Mouse (Mus musculus) limb, embryonic 12.5 days (tissue): Measurements from ENCODE around the gene Tm9sf1. TPM values are rescaled to one million over a fixed set of nuclear protein-coding genes. Genes with fewer than 3 reads are reported as not detected.

Source experiments
- ATAC-seq: fragments of 200-750 bp; cut with Nextera tagmentation; 2 replicates; pipeline ENCODE4 v1.8.0; 2017; ENCODE audit warnings: low read depth, moderate TSS enrichment; ENCODE audit not compliant: insufficient number of reproducible peaks, insufficient read depth, low FRiP score, low TSS enrichment
- H3K27ac ChIP-seq: fragments of 300-500 bp; sonication (generic); 2 replicates; pipeline ENCODE4 v1.5.1; 2016; ENCODE audit warnings: mild to moderate bottlenecking, moderate library complexity
- H3K27me3 ChIP-seq: fragments of 300-500 bp; sonication (generic); 2 replicates; pipeline ENCODE4 v1.6.1; 2016; ENCODE audit warnings: mild to moderate bottlenecking, moderate library complexity
- H3K36me3 ChIP-seq: fragments of 300-500 bp; sonication (generic); 2 replicates; pipeline ENCODE4 v1.6.1; 2016; ENCODE audit warnings: mild to moderate bottlenecking, moderate library complexity
- H3K4me1 ChIP-seq: fragments of 300-500 bp; sonication (generic); replicated peaks from 2 replicates; pipeline ENCODE4 v1.6.1; 2016
- H3K4me2 ChIP-seq: fragments of 300-500 bp; sonication (generic); 2 replicates; pipeline ENCODE4 v1.6.1; 2016; ENCODE audit warnings: mild to moderate bottlenecking, moderate library complexity
- H3K4me3 ChIP-seq: fragments of 300-500 bp; sonication (generic); replicated peaks from 2 replicates; pipeline ENCODE4 v1.5.1; 2016; ENCODE audit warnings: mild to moderate bottlenecking
- H3K9ac ChIP-seq: fragments of 300-500 bp; sonication (generic); replicated peaks from 2 replicates; pipeline ENCODE4 v1.6.1; 2016; ENCODE audit warnings: mild to moderate bottlenecking, moderate library complexity
- H3K9me3 ChIP-seq: fragments of 300-500 bp; sonication (generic); 2 replicates; pipeline ENCODE4 v1.6.1; 2016; ENCODE audit warnings: mild to moderate bottlenecking, moderate library complexity
- whole genome bisulfite sequencing: fragments of 180-500 bp; shearing (Covaris S2); methylation state at CpG from one replicate; pipeline ENCODE4 v1.1.7; 2016; 5-methylcytosine and 5-hydroxymethylcytosine counted together
- polyA plus RNA-seq: library from polyadenylated mRNA; unstranded; fragments of >200 nt; fragmentation: Nextera tagmentation; extraction: Ambion mirVana; gene quantifications from 2 replicates; pipeline ENCODE4 v1.2.1, GENCODE M21; 2016

Tm9sf1 gene
- polyA plus RNA-seq, 1 experiment from 2014 or later, result 96.1 TPM

- no peaks in the 10 kb centered on the region for H3K27me3 ChIP-seq
- 0 out of 2 replicates have a peak, but pooled peaks cover 8% of the 10 kb centered on the region for H3K4me1 ChIP-seq
- no peak overlapping the region for H3K4me3 ChIP-seq
- no peak for ATAC-seq
- H3K4me2 ChIP-seq, result no peak overlapping the region
- H3K9ac ChIP-seq, result no peak overlapping the region
- peaks cover 42% of the 10 kb centered on the region for H3K36me3 ChIP-seq
- no peak overlapping the region for H3K27ac ChIP-seq
- no peaks in the 10 kb centered on the region for H3K9me3 ChIP-seq
- WGBS, result 89% methylated on average over 5 of the region's 5 CpGs
Observed at GRCm38 (mm10) chr14:55658011-55658410, 14.4 kb upstream of the Tm9sf1 start.

GRCm38 (mm10) chr14:55656935-55657334 lies 13.3 kb upstream of the Tm9sf1 start:
- Histone ChIP-seq H3K27ac (no peak overlapping the region), H3K27me3 (no peaks in the 10 kb centered on the region), H3K4me1 (0 out of 2 replicates have a peak, but pooled peaks cover 8% of the 10 kb centered on the region), H3K4me3 (no peak overlapping the region), H3K4me2 (no peak overlapping the region), H3K9me3 (no peaks in the 10 kb centered on the region), H3K9ac (no peak overlapping the region), H3K36me3 (peaks cover 33% of the 10 kb centered on the region)
- no peak for ATAC-seq
- 88% methylated on average over 3 of the region's 3 CpGs for WGBS

GRCm38 (mm10) chr14:55651528-55651927 lies 7.9 kb upstream of the Tm9sf1 start:
- peaks cover 9% of the 10 kb centered on the region for H3K36me3 ChIP-seq
- no peaks in the 10 kb centered on the region for H3K9me3 ChIP-seq
- 88% methylated on average over 7 of the region's 7 CpGs for WGBS
- H3K4me3 ChIP-seq, result no peak overlapping the region
- no peaks in the 10 kb centered on the region for H3K27me3 ChIP-seq
- H3K9ac ChIP-seq, result no peak overlapping the region
- no peak overlapping the region for H3K4me2 ChIP-seq
- H3K4me1 ChIP-seq, result no peaks in the 10 kb centered on the region
- no peak overlapping the region for H3K27ac ChIP-seq
- no peak for ATAC-seq

- peaks cover 8% of the 10 kb centered on the region for H3K4me1 ChIP-seq
- peaks cover 17% of the 10 kb centered on the region for H3K36me3 ChIP-seq
- H3K27me3 ChIP-seq, result no peaks in the 10 kb centered on the region
- no peak within 1 kb of the TSS for H3K9ac ChIP-seq
- no peaks in the 10 kb centered on the region for H3K9me3 ChIP-seq
- H3K27ac ChIP-seq, result no peak within 1 kb of the TSS
- no peak within 1 kb of the TSS for H3K4me3 ChIP-seq
- ATAC-seq, result no peak
- no peak within 1 kb of the TSS for H3K4me2 ChIP-seq
- 85% methylated on average over 2 of the region's 2 CpGs for WGBS
Observed at GRCm38 (mm10) chr14:55649884-55650283, 6.3 kb upstream of the Tm9sf1 start, which contains the start of gene Tssk4. Tssk4 (plus strand) TSS chr14:55650184.

- no peaks in the 10 kb centered on the region for H3K9me3 ChIP-seq
- peak overlapping the region; percentile 93 for H3K9ac ChIP-seq
- 33% methylated on average over 17 of the region's 17 CpGs for WGBS
- no peaks in the 10 kb centered on the region for H3K27me3 ChIP-seq
- no peak for ATAC-seq
- H3K4me1 ChIP-seq, result peaks cover 27% of the 10 kb centered on the region
- peak overlapping the region; percentile 88 for H3K4me3 ChIP-seq
- H3K36me3 ChIP-seq, result peaks cover 41% of the 10 kb centered on the region
- H3K4me2 ChIP-seq, result peak overlapping the region; percentile 88
- 0 out of 2 replicates have a peak overlapping the region, but pooled peaks have one; percentile 23 for H3K27ac ChIP-seq
Observed at GRCm38 (mm10) chr14:55644261-55644888, 769 bp upstream of the Tm9sf1 start.

GRCm38 (mm10) chr14:55642679-55643059 lies 937 bp downstream of the Tm9sf1 start:
- peaks cover 27% of the 10 kb centered on the region for H3K4me1 ChIP-seq
- peak overlapping the region; percentile 88 for H3K4me2 ChIP-seq
- WGBS, result 23% methylated on average over 8 of the region's 8 CpGs
- peak; percentile 22; the same call in 1 of the 2 replicates for ATAC-seq
- no peaks in the 10 kb centered on the region for H3K27me3 ChIP-seq
- H3K4me3 ChIP-seq, result peak overlapping the region; percentile 88
- H3K9ac ChIP-seq, result peak overlapping the region; percentile 93
- peaks cover 58% of the 10 kb centered on the region for H3K36me3 ChIP-seq
- H3K27ac ChIP-seq, result peak overlapping the region; percentile 92
- H3K9me3 ChIP-seq, result no peaks in the 10 kb centered on the region

GRCm38 (mm10) chr14:55641291-55641690 lies 2.3 kb downstream of the Tm9sf1 start:
- H3K4me3 ChIP-seq, result no peak overlapping the region
- H3K9ac ChIP-seq, result no peak overlapping the region
- H3K4me2 ChIP-seq, result no peak overlapping the region
- no peaks in the 10 kb centered on the region for H3K27me3 ChIP-seq
- H3K36me3 ChIP-seq, result peaks cover 61% of the 10 kb centered on the region
- no peaks in the 10 kb centered on the region for H3K9me3 ChIP-seq
- no peak overlapping the region for H3K27ac ChIP-seq
- no peak for ATAC-seq
- 95% methylated on average over 13 of the region's 13 CpGs for WGBS
- peaks cover 30% of the 10 kb centered on the region for H3K4me1 ChIP-seq

- no peaks in the 10 kb centered on the region for H3K27me3 ChIP-seq
- peaks cover 33% of the 10 kb centered on the region for H3K4me1 ChIP-seq
- 95% methylated on average over 14 of the region's 14 CpGs for WGBS
- no peak overlapping the region for H3K9ac ChIP-seq
- no peak overlapping the region for H3K27ac ChIP-seq
- H3K36me3 ChIP-seq, result peaks cover 60% of the 10 kb centered on the region
- no peaks in the 10 kb centered on the region for H3K9me3 ChIP-seq
- no peak overlapping the region for H3K4me3 ChIP-seq
- no peak for ATAC-seq
- H3K4me2 ChIP-seq, result no peak overlapping the region
Observed at GRCm38 (mm10) chr14:55640816-55641215, 2.8 kb downstream of the Tm9sf1 start.

GRCm38 (mm10) chr14:55637795-55638194 lies 5.8 kb downstream of the Tm9sf1 start, which contains the start of gene Gm49378:
Gm49378 (minus strand) TSS chr14:55637895.
- WGBS, result 96% methylated on average over 9 of the region's 9 CpGs
- no peak for ATAC-seq
- Histone ChIP-seq H3K36me3 (peaks cover 75% of the 10 kb centered on the region), H3K9ac (no peak within 1 kb of the TSS), H3K27me3 (no peaks in the 10 kb centered on the region), H3K4me2 (no peak within 1 kb of the TSS), H3K9me3 (no peaks in the 10 kb centered on the region), H3K27ac (no peak within 1 kb of the TSS), H3K4me3 (no peak within 1 kb of the TSS), H3K4me1 (peaks cover 27% of the 10 kb centered on the region)

GRCm38 (mm10) chr14:55635523-55636007 lies 8.0 kb downstream of the Tm9sf1 start, which contains the start of gene Ipo4:
Ipo4 (minus strand) TSS chr14:55635957.
- Histone ChIP-seq H3K36me3 (peaks cover 85% of the 10 kb centered on the region), H3K9ac (peak within 1 kb of the TSS; percentile 72), H3K27ac (peak within 1 kb of the TSS; percentile 73), H3K4me2 (peak within 1 kb of the TSS; percentile 81), H3K4me3 (peak within 1 kb of the TSS; percentile 67), H3K27me3 (no peaks in the 10 kb centered on the region), H3K9me3 (no peaks in the 10 kb centered on the region), H3K4me1 (peaks cover 16% of the 10 kb centered on the region)
- peak; percentile 79 for ATAC-seq
- WGBS, result 3% methylated on average over 26 of the region's 33 CpGs

GRCm38 (mm10) chr14:55634874-55635522 lies 8.6 kb downstream of the Tm9sf1 start:
- WGBS, result 4% methylated on average over 23 of the region's 23 CpGs
- Histone ChIP-seq H3K9me3 (no peaks in the 10 kb centered on the region), H3K27me3 (no peaks in the 10 kb centered on the region), H3K36me3 (peaks cover 85% of the 10 kb centered on the region), H3K4me1 (peaks cover 16% of the 10 kb centered on the region), H3K4me3 (peak overlapping the region; percentile 67), H3K9ac (peak overlapping the region; percentile 72), H3K4me2 (peak overlapping the region; percentile 81), H3K27ac (peak overlapping the region; percentile 73)
- peak; percentile 80 for ATAC-seq
